Mouse (Mus musculus): ENCODE results near the gene Sync.

GRCm38 (mm10) chr4:129251482-129252125 lies 35.8 kb upstream of the Sync start:
- TF ChIP-seq POLR2A (IDR thresholded peaks at IDR 0.05; ENCODE audit: control insufficient read depth, extremely low read depth, insufficient read depth, low read length, poor library complexity) (no peak), CTCF (IDR thresholded peaks at IDR 0.05; ENCODE audit: borderline replicate concordance, control insufficient read depth, extremely low read depth, insufficient read depth, low read length, poor library complexity) (no peak)

Measured in thymus, adult 2 months (tissue).